Mouse (Mus musculus) spleen, adult 2 months (tissue): ENCODE measurements around the gene 3110009E18Rik.

Experiments
- CTCF ChIP-seq: fragments of 200-500 bp; IDR thresholded peaks from 2 replicates; pipeline ENCODE4 v1.5.1; 2011; ENCODE audit warnings: mild to moderate bottlenecking, inconsistent platforms; ENCODE audit not compliant: insufficient read depth, insufficient read length, insufficient replicate concordance; ENCODE audit errors: extremely low read depth
- POLR2A ChIP-seq: fragments of 200-500 bp; IDR thresholded peaks from 2 replicates; pipeline ENCODE4 v1.6.1; 2011; ENCODE audit warnings: low read depth, low read length, inconsistent platforms

DNA sequence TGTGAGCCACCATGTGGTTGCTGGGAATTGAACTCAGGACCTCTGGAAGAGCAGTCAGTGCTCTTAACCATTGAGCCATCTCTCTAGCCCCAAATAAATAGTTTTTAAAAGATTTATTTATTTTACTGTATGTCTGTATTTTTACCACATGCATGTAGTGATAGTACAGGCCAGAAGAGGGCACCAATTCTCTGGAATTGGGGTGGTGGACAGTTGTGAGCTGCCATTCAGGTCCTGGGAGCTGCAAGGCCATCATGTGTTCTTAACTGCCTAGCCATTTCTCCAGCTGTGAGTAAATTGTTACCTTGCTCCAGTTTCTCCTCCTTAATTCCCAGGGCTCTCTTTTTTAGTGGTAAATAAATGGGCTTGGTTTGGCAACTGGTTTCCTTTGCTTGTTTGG, 33.2 kb downstream of the 3110009E18Rik start:
- TF ChIP-seq CTCF (peak; percentile 29; the same call in 1 of the 2 replicates), POLR2A (no peak)
